Mouse (Mus musculus): ENCODE measurements around the gene Zfp687.

Zfp687 gene

DNA sequence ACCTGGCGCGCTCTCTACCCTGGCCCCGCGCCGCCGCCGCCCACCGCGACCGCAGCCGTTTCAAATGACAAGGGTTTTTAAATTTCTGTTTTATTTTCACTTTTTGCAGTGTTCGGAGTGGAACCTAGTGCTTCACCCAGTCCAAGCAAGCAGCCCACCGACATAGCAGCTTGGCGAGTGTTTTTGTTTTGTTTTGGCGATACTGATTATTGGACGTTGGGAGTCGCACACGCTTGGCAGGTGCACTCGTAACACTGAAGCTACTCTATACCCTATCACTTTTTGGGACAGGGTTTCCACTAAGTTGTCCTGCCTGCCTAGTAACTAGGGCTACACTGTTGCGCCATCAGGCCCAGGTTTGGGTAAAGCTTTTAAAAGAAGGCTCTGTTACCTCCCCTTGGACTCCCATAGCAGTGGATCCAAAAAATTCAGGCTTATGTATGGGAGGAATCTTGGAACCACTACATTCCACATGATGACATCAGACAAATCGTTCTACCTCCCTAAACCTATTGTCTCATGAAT, 1.3 kb upstream of the Zfp687 start:
- no peak for DNase-seq (ENCODE audit: low spot score in 2 of 2)

DNA sequence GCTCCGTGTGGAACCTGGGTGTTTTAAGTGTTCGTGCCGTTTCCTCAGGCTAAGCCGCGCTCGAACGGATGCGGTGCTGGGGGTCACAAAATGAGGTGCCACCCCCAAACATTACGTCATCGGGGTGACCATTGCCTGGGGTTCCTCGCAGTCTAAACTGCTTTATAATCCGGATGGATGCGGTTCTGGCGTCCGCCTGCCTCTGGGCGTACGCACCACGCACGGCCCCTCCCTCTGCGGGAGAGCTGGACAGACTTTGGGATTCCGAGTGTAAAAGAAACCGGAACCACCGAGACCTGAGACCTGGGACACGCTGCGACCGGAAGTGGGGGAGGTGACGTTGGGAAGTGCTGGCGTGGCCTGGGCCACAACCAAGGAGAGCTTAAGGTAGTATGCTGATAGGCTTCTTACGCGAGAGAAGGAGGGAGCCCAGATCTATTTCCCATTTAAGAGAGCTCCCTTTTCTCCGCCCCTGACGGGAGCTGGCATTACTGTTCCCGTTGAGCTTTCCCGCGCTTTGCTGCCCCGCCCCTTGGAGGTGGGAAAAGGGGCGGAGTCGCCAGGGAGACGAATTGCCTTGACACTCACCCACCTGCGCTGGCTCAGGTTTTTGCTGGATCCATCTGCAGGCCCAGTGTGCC, 763 bp upstream of the Zfp687 start:
- DNase-seq (ENCODE audit: low spot score in 2 of 2), result peak; percentile 95

DNA sequence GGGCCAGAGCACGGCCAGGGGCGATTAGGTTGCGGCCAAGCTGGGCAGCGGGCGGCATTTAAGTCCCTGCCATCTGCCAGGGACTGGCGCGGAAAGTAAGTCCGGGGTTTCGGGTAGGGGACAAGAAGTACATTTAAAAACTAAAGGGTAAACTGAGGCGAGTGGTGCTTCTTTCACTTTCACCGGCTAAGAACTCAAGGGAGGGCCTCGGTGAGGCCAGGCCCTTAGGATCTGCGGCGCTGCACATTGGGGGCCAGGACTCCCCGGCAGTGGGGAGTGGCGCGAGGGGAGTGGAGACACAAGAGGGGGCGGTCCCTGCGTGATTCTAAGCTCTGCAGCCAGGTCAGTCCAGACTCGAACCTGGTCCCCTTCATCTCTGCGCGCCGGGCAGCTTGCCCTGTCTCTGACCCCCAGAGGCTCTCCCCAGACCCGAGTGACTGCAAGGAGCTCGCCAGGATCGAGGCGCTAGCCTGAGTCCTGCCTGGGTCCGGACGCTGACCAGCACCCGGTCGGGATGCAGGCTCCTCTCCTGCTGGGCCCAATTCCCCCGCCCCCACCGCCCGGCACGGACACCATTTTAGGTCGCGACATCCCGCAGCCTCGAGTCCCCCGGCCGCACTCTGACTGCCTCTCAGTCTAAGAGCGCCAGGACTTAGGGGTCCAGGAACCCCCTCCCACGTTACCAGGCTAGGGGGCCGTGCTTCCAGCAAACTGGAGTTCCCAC, 658 bp downstream of the Zfp687 start:
- peak in 1 of 2 experiments; percentile 32 for DNase-seq (ENCODE audit: low spot score in 2 of 2)

DNA sequence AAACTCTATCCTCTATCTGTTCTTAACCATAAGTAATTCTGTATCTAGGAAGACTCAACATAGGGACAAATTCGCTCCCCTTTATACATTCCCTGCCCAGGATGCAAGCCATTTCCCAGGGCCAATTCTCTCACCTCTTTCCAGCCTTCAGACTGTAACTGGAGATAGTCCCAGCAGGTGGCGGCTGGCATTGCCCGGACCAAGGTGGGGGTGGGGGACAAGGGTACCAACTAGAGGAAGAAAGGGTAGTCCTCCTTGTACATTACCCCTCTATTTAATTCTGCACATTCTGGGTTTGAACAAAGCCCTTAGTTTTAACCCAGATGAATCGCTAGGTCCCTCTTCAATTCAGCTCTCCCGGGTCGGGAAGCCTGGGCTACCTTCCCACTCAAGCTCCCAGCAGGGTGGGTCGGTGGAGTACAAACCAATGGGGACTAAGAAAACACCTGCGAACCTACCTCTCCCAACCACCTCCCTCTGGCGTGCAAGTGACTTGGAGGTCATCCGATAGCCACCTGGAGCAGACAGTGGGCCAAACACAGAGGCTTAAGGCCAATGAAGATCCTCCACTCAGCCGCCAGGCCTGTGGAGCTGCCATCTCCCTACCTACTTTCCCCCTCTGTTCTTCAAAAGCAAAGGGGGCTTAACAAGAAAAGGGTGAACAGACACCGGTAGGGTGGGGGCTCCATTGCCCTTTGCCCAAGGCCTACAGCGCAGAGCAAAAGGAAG, 1.4 kb downstream of the Zfp687 start:
- DNase-seq (ENCODE audit: low spot score in 2 of 2), result no peak

DNA sequence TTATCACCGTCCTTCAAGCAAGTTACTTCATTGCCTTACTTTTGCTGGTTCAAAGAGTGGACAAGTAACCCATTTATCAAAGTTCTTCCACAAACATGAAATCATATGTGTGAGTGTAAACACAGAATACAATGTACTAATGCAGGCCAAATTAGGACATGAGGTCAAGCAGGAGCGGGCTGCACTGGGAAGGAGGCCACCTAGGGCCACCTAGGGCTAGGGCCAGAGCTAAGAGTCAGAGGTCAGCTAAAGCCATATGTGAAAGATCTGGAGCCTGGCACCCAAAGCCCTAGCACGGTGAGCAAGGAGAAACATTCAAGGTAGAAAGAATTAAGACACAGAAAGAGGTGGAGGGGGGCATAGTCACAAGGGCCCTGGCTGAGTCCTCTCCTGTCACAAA, 2.3 kb downstream of the Zfp687 start:
- DNase-seq (ENCODE audit: low spot score in 2 of 2), result no peak

DNA sequence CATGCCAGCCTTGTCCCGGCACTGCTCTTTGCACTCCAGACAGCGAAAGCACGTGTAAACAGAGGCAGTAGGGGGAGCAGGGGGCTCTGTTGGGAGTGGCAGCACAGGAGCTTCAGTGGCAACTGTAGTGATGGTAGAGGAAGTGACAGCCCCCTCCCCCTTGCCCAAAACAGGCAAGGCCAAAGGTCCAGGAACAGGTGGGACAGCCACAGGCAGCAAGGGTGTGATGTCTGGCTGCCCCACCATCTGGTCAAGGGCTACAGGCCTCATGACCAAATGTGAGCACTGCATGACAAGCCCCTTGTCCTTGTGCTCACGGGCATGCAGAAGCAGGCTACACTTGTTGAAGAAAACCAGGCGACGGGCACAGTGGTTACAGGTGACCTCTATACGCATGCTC, 4.9 kb downstream of the Zfp687 start:
- no peak for DNase-seq (ENCODE audit: low spot score in 2 of 2)

DNA sequence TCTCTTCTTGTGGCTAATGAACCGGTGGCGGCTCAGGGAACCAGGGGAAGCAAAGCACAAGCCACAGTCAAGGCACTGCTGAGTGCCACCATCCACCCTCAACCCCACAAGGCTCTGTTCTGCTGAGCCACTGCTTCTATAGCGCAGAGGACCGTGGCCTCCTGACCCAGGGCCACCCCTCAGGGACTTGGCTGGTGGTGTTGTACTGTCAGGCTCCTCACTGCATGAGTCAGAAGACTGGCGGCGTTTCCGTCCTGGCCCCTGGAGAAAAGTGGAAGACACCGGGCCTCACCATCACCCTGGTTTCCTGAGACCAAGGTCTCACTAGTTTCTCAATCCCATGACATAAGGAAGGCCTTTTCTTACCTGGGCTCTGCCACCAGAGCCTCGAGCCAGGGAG, 7.5 kb downstream of the Zfp687 start:
- DNase-seq (ENCODE audit: low spot score in 2 of 2), result no peak

DNA sequence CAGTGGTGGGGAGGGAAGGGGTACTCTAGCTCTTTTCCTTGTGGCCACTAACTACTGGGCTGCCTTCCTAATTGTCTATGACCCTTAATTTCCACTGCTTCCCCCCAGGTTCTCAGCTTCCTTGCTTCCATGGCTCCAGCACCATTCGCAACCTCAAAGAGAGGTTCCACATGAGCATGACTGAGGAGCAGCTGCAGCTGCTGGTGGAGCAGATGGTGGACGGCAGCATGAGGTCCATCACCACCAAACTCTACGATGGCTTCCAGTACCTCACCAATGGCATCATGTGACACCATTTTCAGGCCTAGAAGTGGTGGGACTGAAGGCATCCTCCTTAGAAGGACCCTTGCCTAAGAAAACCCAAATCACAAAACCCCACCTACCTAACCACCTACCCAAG, 9.6 kb downstream of the Zfp687 start:
- DNase-seq (ENCODE audit: low spot score in 2 of 2), result no peak

DNA sequence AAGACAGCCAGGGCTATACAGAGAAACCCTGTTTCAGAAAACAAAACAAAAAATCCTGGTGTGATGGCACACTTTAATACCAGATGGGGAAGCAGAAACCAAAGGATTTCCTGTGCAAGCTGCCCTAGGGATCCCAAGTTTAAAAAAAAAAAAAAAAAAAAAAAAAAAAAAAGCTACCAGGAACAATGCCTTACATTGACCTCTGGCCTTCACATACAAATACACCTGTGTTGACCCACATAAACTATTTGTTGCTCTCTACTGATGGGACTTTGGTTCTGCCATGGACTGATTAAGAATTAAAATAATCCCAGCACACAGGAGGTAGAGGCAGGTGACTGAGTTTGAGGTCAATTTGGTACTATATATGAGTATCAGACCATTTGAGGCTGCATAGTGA, 12.0 kb downstream of the Zfp687 start:
- DNase-seq (ENCODE audit: low spot score in 2 of 2), result no peak

DNA sequence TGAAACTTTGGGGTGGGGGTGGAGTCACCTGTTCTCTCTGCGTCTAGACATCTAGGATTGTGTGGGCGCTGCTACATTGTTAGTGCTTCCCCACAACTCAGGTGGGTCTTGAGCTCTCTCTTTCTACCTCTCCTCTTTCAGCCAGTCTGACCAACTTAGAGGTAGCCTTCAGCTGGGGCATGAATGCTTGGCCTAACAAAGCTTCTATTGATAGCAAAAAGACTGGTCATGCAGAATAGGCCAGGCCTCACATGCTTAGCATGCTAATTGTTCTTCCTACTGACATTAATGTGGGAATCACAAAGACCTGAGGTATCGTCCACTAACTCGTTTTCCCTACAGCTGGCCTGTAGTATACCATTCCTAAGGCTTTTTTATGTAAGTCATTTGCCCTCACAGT, 12.7 kb downstream of the Zfp687 start:
- no peak for DNase-seq (ENCODE audit: low spot score in 2 of 2)

DNA sequence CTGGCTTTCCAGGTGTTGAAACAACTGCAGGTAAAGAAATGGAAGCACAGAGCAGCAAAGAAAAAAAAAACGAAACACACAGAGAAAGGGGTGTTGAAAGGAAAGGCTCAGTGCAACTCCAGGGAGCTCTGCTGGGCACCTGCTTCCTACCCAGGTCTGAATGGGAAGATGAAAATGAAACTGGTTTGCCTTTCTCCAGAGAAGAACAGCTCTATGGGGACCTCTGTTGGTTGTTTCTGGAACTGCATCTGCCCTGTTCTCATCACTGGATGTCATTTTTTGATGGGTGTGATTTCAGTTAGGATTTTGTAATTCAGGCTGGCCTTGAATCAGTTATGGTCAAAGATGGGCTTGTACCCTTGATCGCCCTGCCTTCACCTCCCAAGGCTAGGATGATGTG, 18.3 kb downstream of the Zfp687 start:
- DNase-seq (ENCODE audit: low spot score in 2 of 2), result peak in 1 of 2 experiments; percentile 87

DNA sequence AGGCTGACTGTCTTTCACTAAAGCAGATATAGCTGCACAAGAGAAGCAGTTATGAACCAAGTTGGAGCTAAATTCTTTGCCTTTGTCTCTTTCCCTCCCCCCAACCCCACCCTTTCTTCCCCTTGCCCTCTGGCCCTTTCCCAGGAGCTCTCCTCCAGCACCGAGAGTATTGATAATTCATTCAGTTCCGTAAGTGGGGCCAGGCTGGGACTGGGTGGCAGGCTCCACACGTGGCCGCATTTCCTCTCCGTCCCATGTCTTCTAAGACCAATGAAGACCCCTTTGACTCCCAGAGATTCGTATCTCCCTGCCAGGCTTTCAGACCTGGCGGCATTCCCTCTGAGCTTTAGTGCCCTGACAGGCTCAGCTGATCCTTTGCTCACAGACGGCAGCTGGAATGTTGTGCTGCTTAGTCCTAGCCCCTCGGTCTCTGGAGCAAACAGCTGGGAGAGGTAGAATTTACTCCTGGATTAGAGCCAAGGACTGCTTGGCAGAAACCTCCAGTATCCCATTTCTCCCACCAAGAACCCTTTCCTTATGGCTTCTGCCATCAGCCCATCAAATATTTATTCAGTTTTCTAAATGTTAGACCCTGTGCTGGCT, 26.0 kb downstream of the Zfp687 start:
- no peak for DNase-seq (ENCODE audit: low spot score in 2 of 2)

DNA sequence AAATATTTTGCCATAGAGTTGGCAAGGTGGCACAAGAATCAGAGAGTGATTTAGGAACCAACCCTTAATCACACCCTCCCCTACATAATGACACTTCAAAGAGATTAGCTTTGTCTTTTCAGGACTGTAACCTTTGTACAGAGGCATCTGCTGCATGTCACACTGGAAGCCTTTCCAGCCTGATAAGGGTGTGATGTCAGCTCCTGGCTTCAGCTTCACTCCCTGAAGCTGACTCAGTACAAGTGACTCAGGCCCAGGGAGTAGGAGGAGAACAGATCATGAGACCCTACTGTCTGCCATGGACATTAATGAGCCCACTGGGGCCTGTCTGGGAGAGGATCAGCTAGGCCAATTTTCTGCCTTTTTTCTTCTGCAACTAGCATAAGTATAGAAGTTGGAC, 27.7 kb downstream of the Zfp687 start:
- no peak for DNase-seq (ENCODE audit: low spot score in 2 of 2)

DNA sequence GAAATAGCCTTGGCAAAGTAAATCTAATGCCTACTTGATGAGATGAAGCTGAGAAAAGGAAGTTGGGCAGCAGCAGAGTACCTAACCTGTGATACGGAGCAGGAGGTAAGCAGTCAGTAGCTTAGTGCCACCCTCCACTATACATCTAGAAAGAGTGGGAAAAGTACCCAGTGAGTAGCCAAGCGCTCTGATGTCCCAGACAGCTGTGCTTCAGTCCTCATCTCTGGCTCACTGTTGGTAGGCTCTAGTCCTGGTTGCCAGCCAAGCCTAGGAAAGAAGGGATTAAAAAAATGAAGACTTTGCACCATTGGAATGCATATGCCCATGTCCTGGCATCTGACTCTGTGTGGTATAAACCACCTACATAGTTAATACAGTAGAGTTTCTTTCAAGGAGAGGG, 29.7 kb downstream of the Zfp687 start:
- no peak for DNase-seq (ENCODE audit: low spot score in 2 of 2)

DNA sequence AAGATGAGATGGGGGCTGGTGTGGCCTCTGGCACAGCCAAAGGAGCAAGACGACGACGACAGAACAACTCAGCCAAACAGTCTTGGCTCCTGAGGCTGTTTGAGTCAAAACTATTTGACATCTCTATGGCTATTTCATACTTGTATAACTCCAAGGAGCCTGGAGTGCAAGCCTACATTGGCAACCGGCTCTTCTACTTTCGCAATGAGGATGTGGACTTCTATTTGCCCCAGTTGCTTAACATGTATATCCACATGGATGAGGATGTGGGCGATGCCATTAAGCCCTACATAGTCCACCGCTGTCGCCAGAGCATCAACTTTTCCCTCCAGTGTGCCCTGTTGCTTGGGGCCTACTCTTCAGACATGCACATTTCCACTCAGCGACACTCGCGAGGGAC, 30.9 kb downstream of the Zfp687 start:
- no peak for DNase-seq (ENCODE audit: low spot score in 2 of 2)

DNA sequence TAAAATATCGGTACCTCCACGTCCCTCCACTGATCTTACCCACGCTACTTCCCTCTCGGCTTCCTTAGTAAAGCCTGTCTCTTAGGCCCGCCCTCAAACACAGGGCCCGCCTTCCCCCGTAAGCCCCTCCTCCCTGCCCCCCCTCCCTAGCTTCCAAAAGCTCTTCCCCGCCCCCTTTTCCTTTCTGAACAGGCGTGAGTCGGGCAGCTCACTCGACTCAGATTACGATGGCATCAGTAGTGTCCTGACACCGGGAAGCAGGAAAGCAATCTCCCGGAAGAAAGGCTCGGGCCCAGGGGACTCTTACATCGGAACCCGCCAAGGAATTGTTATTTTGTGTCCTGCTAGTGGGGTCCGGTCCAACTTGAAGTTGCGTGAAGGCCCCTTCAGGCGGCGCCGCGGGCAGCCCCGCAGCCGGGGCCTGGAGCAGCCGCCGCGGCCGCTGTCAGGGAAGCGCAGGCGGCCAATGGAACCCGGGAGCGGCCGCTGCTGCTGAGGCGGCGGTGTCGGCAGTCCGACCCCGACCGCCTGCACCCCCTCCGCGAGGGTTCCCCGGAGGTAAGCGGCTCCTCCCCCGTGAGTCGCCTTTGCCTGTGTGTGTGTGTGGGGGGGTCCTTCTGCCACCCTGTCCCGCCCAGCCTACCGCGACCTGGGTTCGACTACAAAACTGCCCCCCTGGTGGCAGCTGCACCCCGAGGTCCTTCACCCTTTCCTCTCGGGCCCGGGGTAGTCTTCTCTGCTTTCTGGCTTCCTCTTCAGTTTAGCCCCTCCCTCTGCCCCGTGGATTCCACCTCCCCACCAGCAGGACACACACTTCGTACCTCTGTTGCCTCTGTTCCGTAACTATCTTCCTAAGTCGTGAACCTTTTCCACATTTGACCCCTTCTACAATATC, 40.5 kb downstream of the Zfp687 start, which contains the start of gene Pi4kb:
Gene Pi4kb, plus strand, starts transcription at position 204 of the 895 bp plus-strand sequence.
- peak; percentile 50 to 82 for DNase-seq (ENCODE audit: low spot score in 2 of 2)

DNA sequence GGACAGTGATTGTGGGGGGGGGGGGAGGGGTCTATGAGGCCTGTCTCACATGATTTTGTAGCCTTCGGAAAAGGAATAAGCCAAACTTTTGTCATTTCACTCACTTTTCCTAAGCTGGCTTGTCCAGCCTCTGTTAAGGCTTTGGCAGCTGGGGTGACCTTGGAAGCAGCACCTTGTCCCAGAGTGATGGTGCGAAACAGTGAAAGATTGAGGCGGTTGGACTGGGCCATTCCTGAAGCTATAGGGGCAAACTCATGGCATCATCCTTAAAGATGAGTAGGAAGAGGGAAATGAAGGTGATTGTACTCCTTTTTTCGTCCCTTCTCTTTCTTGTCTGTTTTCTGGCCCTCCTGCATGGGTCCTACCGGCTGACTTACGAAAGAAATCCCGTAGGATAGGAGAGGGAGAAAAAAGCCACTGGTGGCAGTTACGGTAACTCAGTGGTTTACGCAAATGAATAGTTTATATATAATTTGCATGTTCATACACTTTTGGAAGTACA, 41.2 kb downstream of the Zfp687 start:
- DNase-seq (ENCODE audit: low spot score in 2 of 2), result no peak

DNA sequence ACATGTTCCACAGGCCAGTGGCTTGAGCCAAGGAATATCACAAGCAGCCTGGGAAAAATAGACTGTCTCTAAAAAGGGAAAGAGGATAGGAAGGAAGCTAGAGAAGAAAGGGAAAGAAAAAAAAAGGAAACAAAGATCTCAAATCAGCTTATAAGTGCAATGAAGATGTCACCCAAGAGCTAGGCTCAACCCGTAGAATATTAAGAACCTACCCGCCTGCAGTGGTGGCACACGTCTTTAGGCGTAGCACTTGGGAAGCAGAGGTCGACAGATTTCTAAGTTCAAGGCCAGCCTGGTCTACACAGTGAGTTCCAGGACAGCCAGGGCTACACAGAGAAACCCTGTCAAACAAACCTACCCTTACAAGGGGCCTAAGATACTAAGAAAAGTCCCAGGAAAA, 41.6 kb downstream of the Zfp687 start:
- no peak for DNase-seq (ENCODE audit: low spot score in 2 of 2)

DNA sequence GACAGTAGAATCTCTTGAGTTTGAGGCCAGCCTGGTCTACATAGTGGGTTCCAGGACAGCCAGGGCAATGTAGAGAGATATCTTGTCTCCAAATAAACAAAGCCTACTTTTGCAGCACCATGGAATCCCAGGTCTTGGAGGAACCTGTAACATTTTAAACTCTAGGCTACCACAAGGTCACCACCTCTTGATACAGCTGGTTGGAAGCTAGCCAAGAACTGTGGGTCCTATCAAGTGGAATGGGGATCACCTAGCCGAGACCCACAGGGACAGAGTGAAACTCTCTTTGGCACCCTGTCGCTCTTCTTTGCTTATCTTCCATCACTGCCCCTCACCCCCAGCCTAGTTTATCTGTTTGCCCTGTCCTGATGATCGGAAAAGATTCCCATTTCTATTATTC, 42.7 kb downstream of the Zfp687 start:
- DNase-seq (ENCODE audit: low spot score in 2 of 2), result no peak

DNA sequence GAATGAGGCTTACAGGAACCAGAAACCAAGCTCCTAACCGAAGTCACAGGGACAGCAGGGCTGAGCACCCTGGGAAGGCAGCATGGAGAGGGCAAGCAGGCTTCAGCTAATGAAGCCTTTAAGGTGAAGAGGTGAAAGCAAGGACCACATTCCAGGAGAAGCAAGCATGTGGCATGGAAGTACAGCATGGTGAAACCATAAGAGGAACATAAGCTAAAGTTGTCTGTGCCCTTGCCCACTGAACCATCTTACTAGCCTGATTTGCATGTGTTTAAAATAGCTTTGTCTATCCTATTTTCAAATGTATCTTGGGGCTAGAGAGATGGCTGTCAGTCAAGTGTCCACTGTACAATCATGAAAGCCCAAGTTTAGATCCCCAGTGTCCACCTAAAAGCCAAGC, 49.4 kb downstream of the Zfp687 start:
- DNase-seq (ENCODE audit: low spot score in 2 of 2), result no peak

DNA sequence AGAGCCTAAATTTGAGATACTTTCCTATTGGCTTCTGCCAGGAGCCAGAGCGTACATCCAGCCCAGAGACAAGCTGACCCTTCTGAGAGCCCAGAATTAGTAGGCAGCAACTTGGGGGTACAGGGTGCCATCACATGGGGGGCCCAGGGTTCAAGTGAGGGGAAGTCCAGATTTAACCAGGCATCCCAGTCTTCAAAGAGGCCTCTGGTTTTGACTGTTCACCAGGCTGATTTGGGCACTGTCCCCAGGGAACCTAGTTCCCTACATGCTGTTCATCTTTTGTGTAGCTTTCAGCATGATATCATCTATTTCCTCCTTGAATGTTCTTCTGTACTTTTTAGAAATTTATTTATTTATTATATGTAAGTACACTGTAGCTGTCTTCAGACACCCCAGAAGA, 50.3 kb downstream of the Zfp687 start:
- DNase-seq (ENCODE audit: low spot score in 2 of 2), result no peak
